Mouse (Mus musculus) stomach, embryonic 15.5 days (tissue): ENCODE results near the gene Arsg. TPM values are rescaled to one million over a fixed set of nuclear protein-coding genes. Genes with fewer than 3 reads are reported as not detected.
A peak's percentile ranks its signal among the peaks of the same experiment; 100 is the strongest.

Source experiments
- ATAC-seq: fragments of 200-750 bp; cut with Nextera tagmentation; 2 replicates; pipeline ENCODE4 v1.8.0; 2017; ENCODE audit warnings: low read depth, moderate number of reproducible peaks, moderate TSS enrichment; ENCODE audit not compliant: insufficient read depth, low FRiP score
- H3K27ac ChIP-seq: fragments of 300-500 bp; sonication (generic); 2 replicates; pipeline ENCODE4 v1.5.1; 2015; ENCODE audit warnings: mild to moderate bottlenecking, inconsistent platforms
- H3K27me3 ChIP-seq: fragments of 300-500 bp; sonication (generic); replicated peaks from 2 replicates; pipeline ENCODE4 v1.6.1; 2015; ENCODE audit warnings: inconsistent platforms
- H3K36me3 ChIP-seq: fragments of 300-500 bp; sonication (generic); 2 replicates; pipeline ENCODE4 v1.6.1; 2015; ENCODE audit warnings: inconsistent platforms
- H3K4me1 ChIP-seq: fragments of 300-500 bp; sonication (generic); 2 replicates; pipeline ENCODE4 v1.6.1; 2015; ENCODE audit warnings: inconsistent platforms
- H3K4me2 ChIP-seq: fragments of 300-500 bp; sonication (generic); 2 replicates; pipeline ENCODE4 v1.6.1; 2015; ENCODE audit warnings: mild to moderate bottlenecking, inconsistent platforms
- H3K4me3 ChIP-seq: fragments of 300-500 bp; sonication (generic); replicated peaks from 2 replicates; pipeline ENCODE4 v1.5.1; 2015; ENCODE audit warnings: inconsistent platforms
- H3K9ac ChIP-seq: fragments of 300-500 bp; sonication (generic); 2 replicates; pipeline ENCODE4 v1.6.1; 2015; ENCODE audit warnings: inconsistent platforms
- H3K9me3 ChIP-seq: fragments of 300-500 bp; sonication (generic); 2 replicates; pipeline ENCODE4 v1.6.1; 2016; ENCODE audit warnings: inconsistent platforms
- WGBS: fragments of 180-500 bp; shearing (Covaris S2); methylation state at CpG from one replicate; pipeline ENCODE4 v1.1.7; 2015; 5-methylcytosine and 5-hydroxymethylcytosine counted together
- polyA plus RNA-seq: library from polyadenylated mRNA; unstranded; fragments of >200 nt; fragmentation: Nextera tagmentation; extraction: Ambion mirVana; gene quantifications from 2 replicates; pipeline ENCODE4 v1.2.1, GENCODE M21; 2015

The Arsg gene
- polyA plus RNA-seq, 1 experiment from 2014 or later, result 3.8 TPM

GRCm38 (mm10) chr11:109575832-109576231 lies 102.7 kb downstream of the Arsg start:
- Histone ChIP-seq H3K4me1 (0 out of 2 replicates have a peak, but pooled peaks cover 3% of the 10 kb centered on the region), H3K9ac (no peak overlapping the region), H3K27ac (no peak overlapping the region), H3K4me2 (no peak overlapping the region), H3K27me3 (no peaks in the 10 kb centered on the region), H3K36me3 (peaks cover 5% of the 10 kb centered on the region; the same call in 1 of the 2 replicates), H3K4me3 (no peak overlapping the region), H3K9me3 (no peaks in the 10 kb centered on the region)
- 51% methylated on average over 6 of the region's 6 CpGs for WGBS
- no peak for ATAC-seq

DNA sequence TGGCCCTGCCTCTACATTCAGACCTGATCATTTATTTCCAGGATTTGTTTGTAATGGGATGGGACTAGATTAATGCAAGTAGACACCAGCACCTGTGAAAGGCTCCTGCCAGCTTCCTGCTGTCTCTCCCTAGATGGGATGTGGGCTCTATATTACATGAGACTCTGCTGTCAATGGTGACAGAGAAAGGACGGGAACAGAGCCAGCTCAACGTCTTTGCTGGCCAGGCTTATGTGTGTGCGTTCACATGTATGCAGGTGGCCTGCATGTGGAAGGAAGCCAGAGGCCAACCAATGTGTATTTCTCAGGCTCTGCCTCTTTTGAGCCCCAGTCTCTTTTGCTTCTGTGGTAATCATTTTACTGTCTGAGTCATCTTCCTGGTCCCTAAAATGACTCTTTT lies 105.4 kb downstream of the Arsg start:
- Histone ChIP-seq H3K36me3 (peaks cover 5% of the 10 kb centered on the region; the same call in 1 of the 2 replicates), H3K27ac (no peak overlapping the region), H3K27me3 (no peaks in the 10 kb centered on the region), H3K4me1 (0 out of 2 replicates have a peak, but pooled peaks cover 3% of the 10 kb centered on the region), H3K9me3 (no peaks in the 10 kb centered on the region), H3K4me2 (no peak overlapping the region), H3K9ac (no peak overlapping the region), H3K4me3 (no peak overlapping the region)
- WGBS, result 66% methylated on average over 3 of the region's 3 CpGs
- no peak for ATAC-seq

DNA sequence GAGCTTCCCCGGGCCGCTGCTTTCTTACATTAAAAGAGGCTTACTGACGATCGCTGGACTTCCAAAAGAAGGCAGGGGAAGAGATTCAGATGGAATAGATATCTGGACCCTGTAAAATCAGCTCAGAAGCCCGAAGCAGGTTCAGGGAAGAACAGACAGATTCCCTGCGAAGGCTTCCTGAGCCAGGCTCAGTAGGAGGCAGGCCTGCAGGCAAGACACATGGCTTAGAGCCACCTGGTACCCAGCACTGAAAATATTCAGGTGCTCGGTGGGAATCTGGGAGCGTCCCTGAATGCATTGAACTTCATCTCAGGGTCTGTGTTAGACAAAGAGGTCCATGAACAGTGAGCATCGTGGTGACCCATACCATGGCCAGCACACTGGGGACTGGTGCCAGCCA lies 106.8 kb downstream of the Arsg start:
- Histone ChIP-seq H3K4me1 (no peaks in the 10 kb centered on the region), H3K36me3 (peaks cover 5% of the 10 kb centered on the region; the same call in 1 of the 2 replicates), H3K4me2 (no peak overlapping the region), H3K9ac (no peak overlapping the region), H3K4me3 (no peak overlapping the region), H3K27ac (no peak overlapping the region), H3K27me3 (no peaks in the 10 kb centered on the region), H3K9me3 (no peaks in the 10 kb centered on the region)
- WGBS, result 93% methylated on average over 9 of the region's 9 CpGs
- ATAC-seq, result no peak

- H3K36me3 ChIP-seq, result 0 out of 2 replicates have a peak, but pooled peaks cover 5% of the 10 kb centered on the region
- no peaks in the 10 kb centered on the region for H3K9me3 ChIP-seq
- no peak for ATAC-seq
- H3K9ac ChIP-seq, result no peak overlapping the region
- WGBS, result 66% methylated on average over 14 of the region's 14 CpGs
- H3K4me1 ChIP-seq, result peaks cover 12% of the 10 kb centered on the region; the same call in 1 of the 2 replicates
- H3K27ac ChIP-seq, result no peak overlapping the region
- no peak overlapping the region for H3K4me2 ChIP-seq
- no peaks in the 10 kb centered on the region for H3K27me3 ChIP-seq
- no peak overlapping the region for H3K4me3 ChIP-seq
These were observed 110.8 kb downstream of the Arsg start for GRCm38 (mm10) chr11:109583986-109584385.

DNA sequence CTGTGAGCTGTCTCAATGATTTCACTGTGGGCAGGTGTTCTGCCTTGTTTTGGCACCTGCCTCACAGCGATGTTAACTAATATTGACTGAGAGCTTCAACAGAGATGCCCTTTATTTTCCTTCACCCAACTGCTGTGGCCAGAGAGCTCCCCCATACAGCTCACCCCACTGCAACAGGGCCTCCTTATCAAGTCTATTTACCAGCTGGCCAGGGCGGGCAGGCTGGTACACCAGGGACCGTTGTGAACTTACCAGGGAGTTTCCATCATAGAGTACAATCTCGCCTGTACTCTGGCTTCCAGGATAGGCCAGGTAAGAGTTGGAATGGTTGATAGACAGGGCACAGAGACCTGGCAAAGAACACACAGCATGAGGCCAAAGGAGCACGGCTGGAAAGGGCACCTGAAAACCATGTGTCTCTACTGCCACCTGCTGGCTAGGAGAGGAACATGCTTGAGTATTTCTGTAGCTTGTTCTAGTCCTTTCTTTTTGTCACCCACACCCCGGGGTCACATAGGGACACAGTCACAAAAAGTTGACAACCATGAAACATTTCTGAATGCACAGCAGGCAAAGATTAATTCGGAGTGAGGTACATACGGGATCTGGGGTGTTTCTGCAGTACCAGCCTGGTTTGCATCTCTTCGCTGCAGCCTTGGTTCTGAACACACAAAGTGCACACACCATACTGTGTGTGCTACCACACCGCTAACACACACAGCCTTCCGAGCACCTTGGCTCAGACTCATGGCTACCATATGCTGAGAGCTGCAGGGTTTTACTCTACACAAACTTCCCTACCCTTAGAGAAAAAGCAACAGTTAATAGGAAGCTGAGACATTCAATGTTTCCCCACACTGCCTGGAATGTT lies 111.9 kb downstream of the Arsg start:
- H3K9me3 ChIP-seq, result no peaks in the 10 kb centered on the region
- H3K4me2 ChIP-seq, result no peak overlapping the region
- H3K4me3 ChIP-seq, result no peak overlapping the region
- no peak overlapping the region for H3K27ac ChIP-seq
- ATAC-seq, result peak; percentile 42; the same call in 1 of the 2 replicates
- 43% methylated on average over 11 of the region's 11 CpGs for WGBS
- peaks cover 12% of the 10 kb centered on the region; the same call in 1 of the 2 replicates for H3K4me1 ChIP-seq
- no peaks in the 10 kb centered on the region for H3K27me3 ChIP-seq
- no peaks in the 10 kb centered on the region for H3K36me3 ChIP-seq
- H3K9ac ChIP-seq, result no peak overlapping the region

DNA sequence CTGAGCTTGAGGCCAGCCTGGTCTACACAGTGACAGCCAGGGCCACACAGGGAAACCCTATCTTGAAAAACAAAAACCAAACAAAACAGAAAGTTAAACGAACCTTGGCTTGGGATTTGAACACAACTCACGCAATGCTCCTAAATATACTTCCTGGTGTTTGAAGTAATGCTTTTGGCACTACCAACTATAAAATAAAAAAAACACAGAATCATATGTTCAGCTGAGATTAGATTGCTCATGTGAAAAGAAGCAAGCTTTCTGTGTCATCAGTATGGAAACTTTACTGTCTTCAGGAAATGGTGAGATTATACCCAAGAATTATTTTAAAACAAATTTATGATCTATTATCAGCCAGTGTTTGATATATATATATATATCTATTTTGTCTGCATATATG lies 113.2 kb downstream of the Arsg start:
- WGBS, result 66% methylated on average over 2 of the region's 2 CpGs
- H3K36me3 ChIP-seq, result no peaks in the 10 kb centered on the region
- H3K27ac ChIP-seq, result no peak overlapping the region
- no peaks in the 10 kb centered on the region for H3K9me3 ChIP-seq
- no peaks in the 10 kb centered on the region for H3K27me3 ChIP-seq
- peaks cover 12% of the 10 kb centered on the region; the same call in 1 of the 2 replicates for H3K4me1 ChIP-seq
- H3K4me2 ChIP-seq, result no peak overlapping the region
- ATAC-seq, result no peak
- no peak overlapping the region for H3K4me3 ChIP-seq
- no peak overlapping the region for H3K9ac ChIP-seq

- peak overlapping the region; percentile 13; the same call in 1 of the 2 replicates for H3K4me2 ChIP-seq
- peaks cover 12% of the 10 kb centered on the region; the same call in 1 of the 2 replicates for H3K4me1 ChIP-seq
- 47% methylated on average over 13 of the region's 13 CpGs for WGBS
- H3K36me3 ChIP-seq, result no peaks in the 10 kb centered on the region
- no peaks in the 10 kb centered on the region for H3K9me3 ChIP-seq
- H3K9ac ChIP-seq, result no peak overlapping the region
- peak overlapping the region; percentile 87 for H3K27ac ChIP-seq
- no peaks in the 10 kb centered on the region for H3K27me3 ChIP-seq
- no peak for ATAC-seq
- no peak overlapping the region for H3K4me3 ChIP-seq
These were observed 113.8 kb downstream of the Arsg start for GRCm38 (mm10) chr11:109587019-109587418.

DNA sequence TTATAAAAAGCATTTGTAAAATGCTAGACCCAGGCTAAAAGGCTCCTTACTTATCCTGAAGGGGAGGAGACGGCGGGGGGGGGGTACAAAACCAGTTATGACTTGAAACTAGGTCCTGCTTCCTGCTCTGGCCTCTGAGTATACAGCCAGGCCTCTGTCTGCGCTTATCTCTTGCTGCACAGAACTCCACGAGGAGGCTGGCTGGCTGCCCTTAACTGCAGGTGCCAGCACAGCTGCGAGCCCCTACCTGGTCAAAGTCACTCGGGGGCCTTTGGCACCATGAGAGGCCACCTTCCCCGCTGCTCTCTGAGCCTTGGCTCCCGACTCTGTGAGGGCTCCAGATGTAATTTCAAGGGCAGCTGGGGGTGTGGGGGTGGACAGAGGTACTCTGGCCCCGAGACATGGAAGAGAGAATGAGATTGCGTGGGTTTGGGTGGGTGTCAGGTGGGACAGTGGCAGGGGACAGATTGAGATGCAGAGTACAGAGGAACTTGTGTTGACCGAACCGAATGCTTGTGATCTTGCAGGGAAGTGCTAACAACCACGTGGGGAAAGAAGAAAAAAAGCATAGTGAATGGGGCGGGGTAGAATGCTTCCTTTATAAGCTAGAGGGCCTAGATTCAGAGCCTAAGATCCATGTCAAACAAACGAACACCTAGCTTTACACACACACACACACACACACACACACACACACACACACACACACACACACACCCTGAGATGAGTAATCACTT lies 114.6 kb downstream of the Arsg start:
- Histone ChIP-seq H3K27me3 (no peaks in the 10 kb centered on the region), H3K4me3 (no peak overlapping the region), H3K27ac (peak overlapping the region; percentile 87), H3K4me1 (peaks cover 12% of the 10 kb centered on the region; the same call in 1 of the 2 replicates), H3K36me3 (no peaks in the 10 kb centered on the region), H3K4me2 (no peak overlapping the region; the same call in 1 of the 2 replicates), H3K9ac (no peak overlapping the region), H3K9me3 (no peaks in the 10 kb centered on the region)
- peak; percentile 91 for ATAC-seq
- WGBS, result 42% methylated on average over 15 of the region's 15 CpGs

GRCm38 (mm10) chr11:109590012-109590411 lies 116.8 kb downstream of the Arsg start:
- no peak overlapping the region for H3K4me3 ChIP-seq
- no peak for ATAC-seq
- no peak overlapping the region for H3K9ac ChIP-seq
- peaks cover 3% of the 10 kb centered on the region; the same call in 1 of the 2 replicates for H3K36me3 ChIP-seq
- peaks cover 19% of the 10 kb centered on the region; the same call in 1 of the 2 replicates for H3K4me1 ChIP-seq
- H3K9me3 ChIP-seq, result no peaks in the 10 kb centered on the region
- no peak overlapping the region for H3K4me2 ChIP-seq
- WGBS, result 75% methylated on average over 8 of the region's 8 CpGs
- no peaks in the 10 kb centered on the region for H3K27me3 ChIP-seq
- H3K27ac ChIP-seq, result no peak overlapping the region

DNA sequence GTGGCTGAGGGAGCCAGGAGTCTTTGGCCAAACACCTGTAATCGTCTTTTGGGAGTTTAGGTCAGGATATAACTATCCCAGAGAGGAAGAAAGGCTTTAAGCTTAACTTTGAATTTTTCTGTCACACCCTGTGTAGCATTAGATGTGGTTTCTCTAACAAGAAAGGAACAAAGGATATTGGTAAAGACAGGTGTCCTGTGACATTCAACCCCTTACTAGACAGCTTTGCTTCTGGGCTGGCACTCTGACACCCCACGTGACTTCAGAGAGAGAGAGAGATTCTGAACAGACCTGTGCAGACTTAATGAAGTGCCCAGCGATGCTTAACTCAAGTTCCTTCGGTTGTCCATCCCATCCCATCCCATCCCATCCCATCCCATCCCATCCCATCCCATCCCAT lies 118.3 kb downstream of the Arsg start:
- H3K27ac ChIP-seq, result no peak overlapping the region
- H3K9ac ChIP-seq, result no peak overlapping the region
- H3K9me3 ChIP-seq, result no peaks in the 10 kb centered on the region
- no peak overlapping the region for H3K4me3 ChIP-seq
- H3K27me3 ChIP-seq, result no peaks in the 10 kb centered on the region
- H3K36me3 ChIP-seq, result peaks cover 8% of the 10 kb centered on the region; the same call in 1 of the 2 replicates
- WGBS, result 86% methylated on average over 4 of the region's 4 CpGs
- peaks cover 19% of the 10 kb centered on the region; the same call in 1 of the 2 replicates for H3K4me1 ChIP-seq
- H3K4me2 ChIP-seq, result no peak overlapping the region
- no peak for ATAC-seq

DNA sequence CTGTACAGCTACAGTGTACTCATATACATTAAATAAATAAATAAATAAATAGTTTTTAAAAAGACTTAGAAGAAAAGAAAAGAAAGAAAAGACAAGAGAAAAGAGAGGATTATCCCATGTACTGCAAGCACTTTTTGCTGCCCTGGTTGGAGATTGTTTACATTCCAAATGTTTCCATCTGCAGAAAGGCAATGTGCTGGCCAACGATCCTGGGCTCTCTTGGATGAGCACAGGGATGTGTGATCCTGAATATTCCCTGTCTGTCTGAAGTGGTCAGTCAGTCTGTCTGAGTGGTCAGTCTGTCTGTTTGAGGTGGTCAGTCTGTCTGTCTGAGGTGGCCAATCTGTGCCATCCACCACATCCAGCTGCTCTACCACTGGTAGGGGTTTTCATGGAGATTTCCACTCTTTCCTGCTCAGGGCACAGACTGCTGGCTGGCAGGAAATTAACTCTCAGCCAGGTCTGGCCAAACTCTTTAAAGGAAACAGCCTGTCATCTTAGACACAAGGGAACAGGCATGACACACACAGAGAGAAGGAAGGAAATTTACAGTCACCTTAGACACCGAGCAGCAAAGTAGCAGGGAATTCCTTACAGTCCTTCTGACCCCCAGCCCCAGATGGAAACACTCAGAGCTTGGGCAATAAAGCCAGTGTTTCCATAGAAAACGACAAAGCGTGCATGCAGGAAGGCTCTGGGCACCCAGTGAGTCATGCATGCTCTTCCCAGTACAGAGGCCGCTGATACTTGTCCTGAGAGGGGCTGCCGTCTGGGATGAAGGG lies 120.2 kb downstream of the Arsg start:
- Histone ChIP-seq H3K4me2 (no peak overlapping the region), H3K4me1 (peaks cover 6% of the 10 kb centered on the region; the same call in 1 of the 2 replicates), H3K27me3 (no peaks in the 10 kb centered on the region), H3K36me3 (peaks cover 11% of the 10 kb centered on the region; the same call in 1 of the 2 replicates), H3K4me3 (no peak overlapping the region), H3K27ac (peak overlapping the region; percentile 74), H3K9ac (no peak overlapping the region), H3K9me3 (no peaks in the 10 kb centered on the region)
- ATAC-seq, result no peak
- 39% methylated on average over 6 of the region's 6 CpGs for WGBS
